Mouse (Mus musculus) c-Kit-positive CD71-negative TER-119-negative erythroid progenitor cells, embryonic 14.5 days (primary cell): ENCODE data around the gene Pdcd6ip.
"Not testable (repeated sequence)": the region's sequence is repeated elsewhere in the genome, so short reads cannot be mapped to it uniquely, and the experiment has no call there.

Experiments used
- DNase-seq: peaks from one replicate; pipeline ENCODE4 v3.0.0-alpha.2; 2013; ENCODE audit warnings: low read depth

Pdcd6ip gene

GRCm38 (mm10) chr9:113701441-113702160 is 6.5 kb downstream of the Pdcd6ip start:
- DNase-seq: no peak

- no peak for DNase-seq
Measured at GRCm38 (mm10) chr9:113687461-113687860, 20.6 kb downstream of the Pdcd6ip start.

DNA sequence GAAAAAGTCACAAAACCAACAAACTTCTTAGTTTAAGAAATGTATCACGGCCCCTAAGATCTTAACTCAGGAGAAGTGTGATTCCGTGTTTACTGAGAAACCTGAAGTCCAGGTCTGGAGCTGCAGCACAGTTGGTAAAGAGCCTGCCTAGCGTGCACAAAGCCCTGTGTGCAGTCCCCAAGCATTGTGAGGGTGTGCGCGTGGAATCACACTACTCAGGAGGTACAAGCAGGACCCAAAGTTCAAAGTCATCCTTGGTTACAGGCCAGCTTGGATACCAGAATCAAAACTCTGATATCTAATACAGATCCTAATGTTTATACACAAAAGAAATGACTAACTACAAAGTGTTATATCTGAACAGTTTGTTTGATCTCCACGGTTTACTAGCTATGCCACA is 34.3 kb downstream of the Pdcd6ip start:
- no peak for DNase-seq

- DNase-seq: no peak
Measured at GRCm38 (mm10) chr9:113672352-113672751, 35.7 kb downstream of the Pdcd6ip start.

GRCm38 (mm10) chr9:113670857-113671106 is 37.3 kb downstream of the Pdcd6ip start:
- DNase-seq: no peak

GRCm38 (mm10) chr9:113670105-113670856 is 37.8 kb downstream of the Pdcd6ip start:
- no peak for DNase-seq

GRCm38 (mm10) chr9:113663476-113663875 is 44.6 kb downstream of the Pdcd6ip start:
- DNase-seq: no peak

- no peak for DNase-seq
Measured at GRCm38 (mm10) chr9:113657837-113658236, 50.2 kb downstream of the Pdcd6ip start.

DNA sequence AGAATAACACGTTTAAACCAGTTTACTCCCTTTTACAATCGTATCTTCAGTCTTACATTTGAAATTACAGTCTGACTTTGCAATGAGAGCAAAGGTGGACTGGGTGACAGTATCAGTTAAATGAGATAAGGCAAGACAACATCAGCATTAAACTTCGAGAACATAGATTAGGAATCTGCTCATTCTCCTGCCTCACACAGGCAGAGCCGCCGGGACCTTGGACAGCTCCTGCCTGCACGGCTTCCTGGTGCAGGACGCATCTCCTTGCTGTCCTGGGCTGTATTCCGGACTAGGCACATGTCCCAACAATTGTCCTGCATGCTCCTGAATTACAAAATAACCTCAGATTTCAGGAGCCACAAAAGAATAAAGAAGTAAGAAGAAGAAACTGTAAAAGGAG is 54.5 kb downstream of the Pdcd6ip start:
- DNase-seq: no peak

GRCm38 (mm10) chr9:113650787-113651186 is 57.3 kb downstream of the Pdcd6ip start:
- no peak for DNase-seq

- DNase-seq: not testable (repeated sequence)
Measured at GRCm38 (mm10) chr9:113649211-113649610, 58.8 kb downstream of the Pdcd6ip start.

GRCm38 (mm10) chr9:113645837-113646169 is 62.3 kb downstream of the Pdcd6ip start:
- DNase-seq: no peak

DNA sequence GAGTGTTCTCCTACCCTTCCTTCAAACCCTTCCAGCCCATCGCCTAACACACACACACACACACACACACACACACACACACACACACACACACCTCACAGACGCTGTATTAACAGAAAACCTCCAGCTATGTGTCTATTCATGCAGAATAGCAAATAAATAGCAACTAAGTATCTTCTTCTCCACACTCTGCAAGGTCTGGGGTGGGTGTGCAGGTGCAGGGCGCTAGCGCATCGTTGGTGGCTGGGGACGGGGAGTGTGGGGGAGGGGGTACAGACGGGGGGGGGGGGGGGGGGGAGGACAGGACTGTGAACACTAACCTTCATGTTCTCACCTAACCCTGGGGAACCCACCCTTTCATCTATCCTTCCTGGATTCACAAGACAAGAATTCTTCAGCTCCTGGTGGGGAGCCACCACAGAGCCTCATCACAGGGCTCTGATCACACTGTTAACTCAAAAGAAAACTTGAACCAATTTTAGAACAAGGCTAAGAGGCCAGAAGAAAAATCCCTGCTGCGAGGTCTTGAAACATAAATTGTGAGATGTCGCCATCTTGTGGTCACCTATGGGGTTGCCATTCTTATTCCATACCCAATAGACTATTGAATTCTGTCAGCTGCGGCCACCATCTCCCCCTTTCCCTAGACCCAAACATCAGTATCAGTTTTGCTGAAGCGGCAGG is 62.8 kb downstream of the Pdcd6ip start:
- DNase-seq: peak; percentile 41

- no peak for DNase-seq
Measured at GRCm38 (mm10) chr9:113644701-113645100, 63.4 kb downstream of the Pdcd6ip start.

- DNase-seq: no peak
Measured at GRCm38 (mm10) chr9:113644076-113644475, 64.0 kb downstream of the Pdcd6ip start.

GRCm38 (mm10) chr9:113643669-113644068 is 64.4 kb downstream of the Pdcd6ip start:
- no peak for DNase-seq

- DNase-seq: no peak
Measured at GRCm38 (mm10) chr9:113634986-113635385, 73.1 kb downstream of the Pdcd6ip start.

GRCm38 (mm10) chr9:113633168-113633744 is 74.8 kb downstream of the Pdcd6ip start:
- DNase-seq: no peak

- DNase-seq: no peak
Measured at GRCm38 (mm10) chr9:113632350-113633043, 75.6 kb downstream of the Pdcd6ip start.

DNA sequence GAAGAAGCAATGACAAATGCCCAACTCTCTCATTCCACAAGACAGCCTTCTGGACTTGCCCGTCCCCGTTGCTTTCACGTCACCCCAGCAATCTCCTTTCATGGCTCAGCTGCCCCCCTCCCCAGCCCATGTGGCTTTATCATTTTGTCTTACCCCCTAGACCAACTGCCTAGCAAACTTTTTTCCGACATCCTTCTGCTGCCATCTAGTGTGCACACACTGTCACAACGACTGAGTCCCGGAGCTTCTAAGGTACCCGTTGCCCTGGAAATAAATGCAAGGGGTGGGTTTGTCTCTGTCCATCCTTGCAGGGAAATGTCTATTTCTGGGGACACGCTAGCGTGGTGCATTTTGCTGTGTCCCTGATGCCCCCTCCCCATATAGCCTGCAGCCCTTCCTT is 78.4 kb downstream of the Pdcd6ip start:
- DNase-seq: peak; percentile 23

GRCm38 (mm10) chr9:113629191-113629590 is 78.9 kb downstream of the Pdcd6ip start:
- no peak for DNase-seq

DNA sequence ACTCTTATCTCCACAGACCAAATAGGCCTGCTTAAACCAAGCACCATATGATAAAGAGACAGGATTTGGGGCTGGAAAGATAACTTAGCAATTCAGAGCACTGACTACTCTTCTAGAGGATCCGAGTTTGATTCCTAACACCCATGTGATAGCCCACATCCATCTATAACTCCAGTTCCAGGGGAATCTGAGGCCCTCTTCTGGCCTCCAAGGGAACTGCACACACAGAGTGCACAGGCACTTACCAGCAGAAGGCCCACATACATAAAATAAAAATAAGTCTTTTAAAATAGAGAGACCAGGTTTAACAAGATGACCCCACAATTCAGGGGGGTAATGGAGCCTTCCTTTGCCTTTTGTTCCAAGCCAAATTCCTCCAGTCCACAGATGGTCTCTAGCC is 79.3 kb downstream of the Pdcd6ip start:
- no peak for DNase-seq
